Mouse (Mus musculus) neutrophil, adult 5-6 weeks (primary cell): ENCODE measurements around the gene Rfx4. TPM values are rescaled to one million over a fixed set of nuclear protein-coding genes. Genes with fewer than 3 reads are reported as not detected.

Source experiments
- ATAC-seq: fragments of 151-379, 151-347 bp; 2 replicates; pipeline ENCODE4 v1.8.0; 2017; ENCODE audit warnings: mild to moderate bottlenecking, moderate TSS enrichment; ENCODE audit not compliant: insufficient number of reproducible peaks, poor library complexity, low FRiP score, severe bottlenecking; ENCODE audit errors: extremely low read depth
- total RNA-seq: library from RNA; stranded (forward); fragments of 200-1000 nt; gene quantifications from 2 replicates; pipeline ENCODE4 v1.2.3, GENCODE M21; 2017

Rfx4 gene
- total RNA-seq, 1 experiment from 2014 or later, result not detected

DNA sequence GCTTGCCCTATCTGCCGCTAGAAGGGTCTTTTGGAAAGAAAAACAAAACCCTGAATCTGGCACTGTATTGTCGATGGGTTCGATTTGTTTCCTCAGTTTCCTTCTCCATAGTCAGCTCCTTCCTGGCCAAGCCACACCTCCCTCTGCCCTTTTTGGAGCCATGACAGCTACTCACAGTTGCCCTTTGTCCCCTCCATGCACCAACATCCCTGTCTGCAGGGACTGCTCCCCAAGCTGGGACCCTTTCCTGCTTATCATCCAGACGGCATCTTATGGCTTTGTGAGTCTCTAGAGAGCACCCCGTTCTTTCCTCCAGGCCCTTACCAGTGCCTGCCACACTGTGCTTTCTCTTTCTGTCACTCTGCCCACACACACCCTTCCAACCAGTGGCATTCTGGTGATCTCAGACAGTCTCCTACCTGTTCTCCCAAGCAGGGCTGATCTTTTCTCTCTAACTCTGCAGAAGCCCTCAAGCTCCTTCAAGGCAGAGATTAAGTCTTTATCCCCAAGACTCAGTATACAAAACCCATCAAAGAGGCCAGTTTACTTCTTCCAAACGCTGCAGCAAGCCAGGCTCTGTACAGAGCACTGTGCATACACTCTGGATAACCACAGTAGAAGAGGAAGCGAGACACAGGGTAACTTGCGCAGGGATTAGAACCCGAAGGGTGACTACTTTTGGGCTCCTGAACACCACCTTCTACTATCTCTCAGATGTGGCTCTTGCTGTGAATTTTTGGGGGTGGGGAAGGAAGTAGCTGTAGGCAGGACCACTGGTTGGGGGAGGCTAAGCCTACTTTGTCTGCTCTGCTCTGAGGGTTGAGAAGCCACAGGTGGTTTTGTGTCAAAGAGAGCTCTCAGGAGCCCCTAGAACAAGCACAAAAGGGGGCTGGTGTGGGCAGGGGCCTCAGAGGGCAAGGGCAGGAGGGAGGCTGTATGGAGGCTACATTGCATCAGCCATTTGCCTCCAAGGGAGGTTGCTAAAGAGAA lies 141.4 kb downstream of the Rfx4 start:
- 0 out of 2 replicates have a peak, but pooled peaks have one; percentile 13 for ATAC-seq

DNA sequence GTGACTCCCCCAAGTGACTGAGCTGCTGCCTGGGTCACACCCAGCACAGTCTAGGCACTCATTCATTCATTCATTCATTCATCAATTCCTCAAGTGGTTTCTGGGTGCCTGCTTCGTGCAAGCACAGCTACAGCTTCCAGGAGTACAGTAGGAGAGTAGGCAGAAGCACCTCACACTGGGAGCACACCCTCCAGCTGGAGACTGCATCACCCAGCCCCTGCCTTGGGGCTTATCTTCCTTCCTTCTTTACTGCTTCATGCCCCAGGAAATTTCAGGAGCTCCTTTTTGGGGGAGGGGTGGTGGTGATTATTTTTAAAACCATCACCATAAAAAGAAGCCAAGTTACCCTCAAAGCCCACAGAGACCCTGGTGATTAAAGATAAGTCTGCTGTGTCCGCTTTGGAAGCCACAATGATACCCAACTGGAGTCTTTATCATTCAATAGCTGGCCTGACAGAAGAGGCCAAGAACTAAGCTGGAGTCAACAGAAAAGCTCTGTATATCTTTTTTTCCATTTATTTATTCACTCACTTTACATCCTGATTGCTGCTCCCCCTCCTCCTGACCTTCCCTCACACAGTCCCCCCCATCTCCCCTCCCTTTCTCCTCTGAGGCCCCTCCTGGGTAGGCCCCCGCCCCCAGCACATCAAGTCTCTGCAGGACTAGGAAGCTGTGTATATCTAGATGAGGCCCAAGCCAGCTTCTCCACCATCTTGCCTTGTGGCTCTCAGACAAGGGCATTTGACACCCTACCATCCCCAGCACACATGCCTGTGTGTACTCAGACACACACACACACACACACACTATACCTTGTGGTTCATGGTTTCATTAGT lies 142.5 kb downstream of the Rfx4 start:
- no peak for ATAC-seq

DNA sequence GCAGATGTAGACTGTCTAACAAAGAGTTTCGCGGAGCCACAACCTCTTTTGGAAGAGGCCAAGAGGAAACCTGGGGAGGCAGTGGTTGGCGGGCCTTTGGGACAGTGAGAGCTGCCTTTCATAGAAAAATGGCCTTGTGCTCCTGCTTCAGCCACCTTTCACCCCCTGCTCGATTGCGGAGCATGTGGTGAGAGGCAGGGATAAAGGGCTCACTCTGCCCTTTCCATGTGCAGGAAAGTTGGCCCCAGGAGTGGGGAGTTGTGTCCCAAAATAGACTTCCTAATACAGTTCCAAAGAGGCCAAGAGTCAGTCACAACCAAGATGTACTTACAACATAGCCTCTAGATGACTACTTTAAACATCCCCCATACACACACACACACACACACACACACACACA lies 145.8 kb downstream of the Rfx4 start:
- ATAC-seq, result no peak

DNA sequence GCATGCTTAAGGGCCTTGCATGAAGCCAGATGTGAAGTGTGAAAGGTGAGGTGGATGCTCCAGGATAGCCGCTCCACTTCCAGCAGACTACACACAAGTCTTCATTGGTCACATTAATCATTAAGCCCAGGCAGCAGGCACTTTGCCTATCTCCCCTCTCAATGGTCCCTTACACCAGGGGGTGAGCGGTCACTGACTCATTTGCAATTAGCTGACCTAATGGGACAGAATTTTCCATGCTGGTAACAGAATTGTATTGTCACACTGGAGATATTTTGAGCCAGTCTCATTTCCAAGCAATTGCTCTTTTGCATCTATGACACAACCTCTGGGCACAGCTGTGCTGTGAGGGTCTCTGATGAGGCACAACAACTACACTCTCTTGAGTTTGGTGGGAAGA lies 146.4 kb downstream of the Rfx4 start:
- ATAC-seq, result no peak

DNA sequence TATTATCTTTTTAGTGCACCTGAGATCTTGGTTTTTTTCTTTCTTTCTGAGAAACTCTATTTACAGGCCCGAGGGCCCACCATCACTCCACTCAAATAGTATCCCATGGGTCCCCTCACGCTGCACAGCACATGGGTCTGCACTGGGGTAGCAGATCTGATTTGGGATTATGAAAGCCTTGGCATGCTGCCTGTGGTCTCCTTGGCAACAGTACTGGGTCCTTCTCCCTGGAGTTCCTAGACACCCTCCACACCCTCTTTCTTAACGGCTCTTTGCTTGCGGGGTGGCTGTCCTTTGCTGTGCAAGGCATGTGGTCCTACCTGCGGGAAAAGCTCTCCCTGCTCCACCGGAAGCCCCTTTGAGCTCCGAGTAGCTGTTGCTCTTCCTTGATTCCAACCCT lies 147.4 kb downstream of the Rfx4 start:
- no peak for ATAC-seq

DNA sequence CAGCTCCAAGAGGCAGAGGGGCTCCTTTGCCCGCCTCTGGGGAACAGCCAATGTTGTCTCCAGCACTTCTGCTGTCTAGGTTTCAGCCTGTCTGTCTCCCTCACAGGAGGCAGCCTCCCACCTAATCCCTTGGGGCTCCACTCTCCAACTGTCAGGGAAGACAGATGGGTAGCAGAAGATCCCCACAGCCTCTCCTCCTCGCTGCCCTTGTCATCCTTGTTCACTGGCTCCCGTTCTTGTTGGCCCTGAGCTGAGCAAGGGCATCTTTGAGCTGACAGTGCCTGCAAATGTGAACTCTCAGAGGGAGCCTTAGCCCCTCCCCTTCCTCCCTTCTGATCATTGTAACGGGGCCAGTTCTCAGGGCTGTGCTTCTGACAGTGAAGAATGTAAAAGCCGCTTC lies 147.9 kb downstream of the Rfx4 start:
- no peak for ATAC-seq

DNA sequence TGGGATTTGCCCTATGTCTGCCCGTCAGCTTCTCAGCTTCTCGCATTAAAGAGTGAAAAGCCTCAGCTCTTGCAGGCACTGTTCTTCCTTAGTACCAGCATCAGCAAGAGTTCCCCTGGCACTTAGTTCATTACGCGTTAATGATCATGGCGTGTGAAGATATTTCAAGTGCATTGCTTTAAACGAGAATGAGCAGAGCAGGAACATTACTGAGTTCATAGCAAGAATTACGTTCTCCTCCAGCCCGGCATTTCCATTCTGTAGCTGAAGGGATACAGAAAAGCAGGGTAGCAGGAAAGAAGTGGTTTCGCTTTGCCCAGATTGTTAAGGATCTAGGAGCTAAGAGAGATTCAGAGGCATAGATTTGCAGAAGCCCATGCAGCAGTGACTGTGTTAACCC lies 151.0 kb downstream of the Rfx4 start:
- no peak for ATAC-seq

DNA sequence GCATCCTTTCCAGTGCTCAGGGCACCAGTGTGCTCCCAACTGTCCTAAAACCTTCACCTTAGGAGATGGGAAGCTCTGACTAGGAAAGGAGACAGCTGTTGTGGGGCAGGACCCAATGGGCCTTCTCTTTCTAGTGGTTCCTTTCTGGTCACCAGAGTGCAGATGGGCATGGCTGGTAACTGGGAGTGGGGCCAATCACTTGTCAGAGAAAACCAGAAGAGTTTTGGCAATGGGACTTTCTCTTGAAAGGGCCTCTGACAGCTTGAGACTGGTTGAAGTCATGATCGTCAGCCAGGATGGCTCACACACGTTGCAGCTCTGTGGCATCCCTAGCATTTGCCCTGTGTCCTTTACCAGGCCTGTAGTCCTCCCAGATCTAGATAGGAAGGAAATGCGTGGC lies 152.1 kb downstream of the Rfx4 start:
- no peak for ATAC-seq

DNA sequence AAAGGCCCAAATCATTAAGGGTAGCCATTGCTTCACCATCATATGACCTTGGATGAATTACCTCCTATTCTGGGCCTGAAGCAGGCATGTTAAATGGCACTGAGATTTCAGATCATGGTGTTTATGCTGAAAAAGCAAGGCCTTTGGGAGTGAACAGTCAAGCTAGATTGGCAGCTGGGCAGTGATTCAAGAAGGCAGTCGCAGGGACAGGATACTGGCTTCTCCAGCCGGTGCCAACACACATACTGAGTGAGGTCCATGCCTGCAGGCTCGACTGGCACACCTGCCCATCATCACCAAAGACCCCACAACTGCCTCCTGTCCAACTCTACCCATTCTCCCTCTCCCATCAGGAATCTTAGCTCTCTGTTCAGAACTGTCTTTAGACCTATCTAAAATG lies 152.6 kb downstream of the Rfx4 start:
- no peak for ATAC-seq

DNA sequence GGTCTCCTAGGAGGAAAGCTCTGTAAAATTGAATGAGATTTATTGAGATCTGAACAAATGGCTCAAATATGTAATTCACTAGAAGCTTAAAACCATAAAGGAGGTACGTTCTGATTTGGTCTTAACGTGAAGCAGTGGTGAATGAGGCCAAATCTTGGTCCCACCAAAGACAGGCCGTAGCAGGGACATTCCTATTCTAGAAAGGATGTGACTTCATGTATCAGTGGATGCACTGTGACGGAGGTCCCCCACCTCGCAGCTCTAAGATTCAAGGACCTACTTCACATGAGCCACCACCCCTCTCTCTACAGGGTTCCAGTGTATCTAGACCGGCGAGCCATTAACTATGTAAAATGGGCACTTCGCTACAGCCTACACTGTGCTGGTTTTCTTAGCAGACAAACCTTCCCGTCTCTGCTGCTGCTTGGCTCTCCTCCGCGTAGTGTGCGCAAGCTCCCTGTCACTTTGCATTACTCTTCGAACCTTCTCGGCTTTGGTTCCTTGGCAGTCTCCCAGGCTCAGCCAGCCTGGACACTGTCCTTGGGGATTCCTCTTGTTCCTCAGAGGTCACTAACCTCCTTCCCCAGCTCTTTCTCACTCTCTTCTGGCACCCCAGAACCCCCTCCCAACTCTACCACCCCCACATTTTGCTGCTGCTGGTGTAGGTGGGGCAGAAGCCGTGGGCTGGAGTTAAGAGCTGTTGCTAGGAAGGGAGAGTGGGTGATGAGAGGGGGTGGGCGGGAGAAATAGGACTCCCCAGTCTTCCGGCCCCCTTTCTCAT lies 153.3 kb downstream of the Rfx4 start:
- ATAC-seq, result no peak

DNA sequence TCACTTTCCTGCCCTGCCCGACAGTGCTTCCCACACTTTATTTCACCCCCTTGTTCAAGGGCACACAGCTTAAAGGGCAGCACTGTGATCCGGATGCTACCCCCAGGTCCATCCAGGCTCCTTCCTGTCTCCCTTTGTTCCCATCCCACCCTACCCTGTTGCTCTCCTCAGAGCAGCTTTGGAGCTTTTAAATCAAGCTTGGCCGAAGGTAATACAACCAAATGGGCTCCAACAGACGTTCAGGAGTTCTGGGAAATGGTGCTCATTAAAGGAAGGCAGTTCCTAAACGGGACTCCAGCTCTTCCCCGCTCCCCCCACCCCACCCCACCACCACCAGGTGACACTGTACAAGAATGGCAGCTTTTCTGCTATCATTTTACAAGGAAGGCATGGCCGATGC lies 154.3 kb downstream of the Rfx4 start:
- ATAC-seq, result no peak

DNA sequence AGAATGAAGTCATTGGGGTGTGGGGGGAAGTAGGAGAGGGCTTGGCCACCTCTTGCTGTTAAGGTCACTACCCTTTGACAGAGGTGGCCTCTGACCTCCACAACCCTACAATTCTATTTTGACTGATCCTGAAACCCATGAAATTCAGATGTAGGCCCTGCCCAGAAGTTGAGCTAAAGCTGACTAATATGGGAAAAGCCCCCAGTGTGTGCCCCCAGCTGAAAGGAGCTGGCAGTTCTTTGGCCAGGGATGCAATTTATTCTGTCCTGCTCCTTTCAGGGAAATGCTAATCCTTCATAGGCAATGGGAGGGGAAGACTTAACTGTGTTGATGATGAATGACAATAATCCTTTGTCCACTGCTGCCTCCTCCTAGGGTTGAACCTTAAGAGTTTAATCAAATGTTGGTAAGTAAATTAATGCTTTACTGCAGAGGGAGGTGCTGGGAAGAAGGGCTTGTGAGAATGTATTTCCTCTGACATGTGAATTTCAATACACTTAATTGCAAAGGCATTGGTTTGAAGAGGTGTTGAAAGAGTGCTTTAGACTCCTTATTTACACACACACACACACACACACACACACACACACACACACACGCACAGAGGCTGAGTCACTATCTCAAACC lies 155.0 kb downstream of the Rfx4 start:
- no peak for ATAC-seq

DNA sequence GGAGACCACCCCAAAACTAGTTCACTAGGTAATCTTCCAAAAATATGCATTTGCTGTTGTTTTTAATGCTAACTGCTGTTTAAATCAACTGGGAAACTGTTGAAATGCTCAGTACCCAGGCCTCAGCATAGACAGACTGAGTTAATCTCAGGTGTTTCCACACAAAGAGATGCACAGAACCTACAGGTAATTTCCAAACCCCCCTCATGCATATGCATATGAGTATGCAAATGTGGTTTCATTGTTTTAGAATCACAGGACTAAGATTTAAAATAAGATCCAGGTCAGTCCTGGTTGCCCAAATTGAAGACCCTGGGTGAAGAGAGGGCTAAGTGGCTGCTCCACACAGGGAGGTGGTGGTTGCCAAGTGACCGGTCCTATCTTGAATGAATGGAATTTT lies 157.3 kb downstream of the Rfx4 start:
- ATAC-seq, result no peak

DNA sequence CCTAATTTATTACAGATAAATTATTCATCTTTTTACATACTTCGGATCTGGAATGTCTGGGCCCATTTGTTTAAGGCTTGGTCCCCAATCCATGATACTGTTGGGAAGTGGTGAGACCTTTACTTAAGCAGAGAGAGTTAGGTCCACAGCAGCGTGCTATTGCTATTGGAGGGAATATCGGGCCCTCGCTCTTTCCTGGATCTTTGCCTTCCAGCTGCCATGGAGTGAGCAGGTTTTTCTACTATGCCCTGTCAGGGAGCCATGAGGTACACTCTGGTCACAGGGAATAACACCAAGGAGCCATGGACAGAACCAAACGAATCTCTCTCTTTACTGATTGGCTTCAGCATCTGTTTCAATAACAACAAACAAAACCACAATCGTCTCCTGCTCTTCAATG lies 159.6 kb downstream of the Rfx4 start:
- ATAC-seq, result no peak

DNA sequence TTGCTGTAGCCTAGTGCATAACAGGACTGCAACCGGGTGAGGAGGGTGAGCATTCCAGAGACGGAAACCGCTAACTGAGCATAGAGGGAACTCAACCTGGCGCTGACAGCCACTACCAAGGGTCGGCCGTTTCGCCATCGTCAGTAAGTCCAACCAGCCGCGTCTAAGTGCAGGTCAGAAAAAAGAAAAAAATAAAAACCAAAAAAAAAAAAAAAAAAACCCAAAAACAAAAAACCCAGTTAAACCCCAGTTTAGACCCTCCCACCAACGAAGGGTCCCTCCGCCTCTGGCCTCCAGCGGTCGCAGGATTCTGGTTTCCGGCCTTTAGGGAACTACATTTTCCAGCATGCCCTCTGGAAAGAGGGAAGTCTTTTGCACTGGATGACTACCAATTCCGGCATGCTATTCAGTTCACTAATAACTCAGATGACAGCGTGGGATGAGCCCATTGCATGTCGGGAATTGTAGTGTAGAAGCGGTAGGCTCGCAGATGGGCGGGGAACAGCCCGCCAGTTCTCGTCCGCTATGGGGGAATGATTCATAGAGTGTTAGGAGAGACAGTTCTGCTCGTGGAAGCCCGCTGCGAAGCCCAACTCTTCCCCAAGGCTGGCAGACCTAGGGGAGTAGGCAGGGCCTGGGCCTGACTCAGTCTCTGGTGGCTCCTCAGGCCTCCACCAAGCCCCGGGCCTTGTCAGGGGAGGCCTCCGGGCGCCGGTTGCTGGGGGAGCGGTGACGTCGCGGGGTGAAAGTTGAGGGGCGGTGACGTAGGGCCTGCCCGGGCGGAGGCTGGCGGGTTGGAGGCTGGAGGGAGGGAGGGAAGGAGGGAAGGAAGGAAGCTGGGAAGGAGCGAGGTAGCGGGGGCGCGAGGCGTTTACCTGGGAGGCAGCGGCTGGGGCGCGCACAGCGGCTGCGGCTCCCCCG lies 161.2 kb downstream of the Rfx4 start, which contains the start of gene Ric8b:
TSS of gene Ric8b (plus strand) at position 807 of the 921 bp plus-strand sequence.
- ATAC-seq, result peak; percentile 97

DNA sequence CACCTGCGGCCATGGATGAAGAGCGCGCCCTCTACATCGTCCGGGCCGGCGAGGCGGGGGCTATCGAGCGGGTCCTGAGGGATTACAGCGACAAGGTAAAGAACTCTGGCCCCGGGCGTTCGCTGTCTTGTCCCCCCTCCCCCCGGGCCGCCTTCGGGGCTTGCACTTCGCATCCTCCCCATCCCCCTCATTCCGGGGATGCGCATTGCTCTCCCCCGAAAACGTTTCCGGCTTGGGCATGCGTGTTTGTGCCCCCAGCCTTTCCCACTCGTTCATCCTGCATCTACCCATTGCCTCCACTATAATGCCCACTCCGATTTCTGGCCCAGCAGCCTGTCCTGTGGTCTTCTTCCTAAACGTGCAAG lies 161.9 kb downstream of the Rfx4 start:
- no peak for ATAC-seq

DNA sequence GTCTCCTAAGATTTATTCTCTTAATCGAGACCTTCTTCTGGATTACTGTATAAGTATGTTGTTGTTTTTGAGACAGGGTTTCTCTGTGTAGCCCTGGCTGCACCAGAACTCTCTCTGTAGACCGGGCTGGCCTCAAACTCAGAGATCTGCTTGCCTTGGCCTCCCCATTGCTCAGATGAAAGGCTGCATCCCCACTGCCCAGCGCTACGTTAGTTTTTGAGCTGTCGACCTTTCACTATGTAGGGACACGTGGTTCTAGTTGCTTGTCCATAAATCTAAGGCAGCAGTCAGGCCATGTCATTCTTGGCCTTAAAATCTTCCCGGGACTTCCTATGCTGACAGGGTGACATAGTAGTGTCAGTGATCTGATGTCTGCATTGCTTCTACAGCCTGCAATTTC lies 170.5 kb downstream of the Rfx4 start:
- no peak for ATAC-seq

DNA sequence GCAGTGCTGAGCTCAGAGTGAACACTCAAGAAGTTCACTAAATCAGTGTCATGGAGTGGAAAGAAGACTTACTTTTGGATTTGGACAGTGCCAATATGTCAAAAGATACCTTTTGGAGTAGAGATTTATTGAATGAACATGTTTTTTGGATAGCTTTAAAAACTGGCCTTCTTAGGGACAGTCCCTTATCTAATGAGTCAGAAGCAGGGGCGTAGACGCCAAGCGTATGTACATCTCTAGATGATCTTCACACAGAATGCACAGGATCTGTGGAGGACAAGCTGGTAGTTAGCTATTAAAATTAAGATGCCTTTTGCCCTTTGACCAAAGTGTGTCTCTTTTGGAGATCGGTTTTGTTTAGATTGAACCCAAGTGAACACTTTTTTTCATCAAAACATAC lies 171.0 kb downstream of the Rfx4 start:
- ATAC-seq, result no peak
